Mouse (Mus musculus) brain, adult 2 months (tissue): ENCODE results near the gene Cops7a.

Source experiments
- DNase-seq: peaks from one replicate; pipeline ENCODE4 v3.0.0; 2011; ENCODE audit warnings: low read depth, low spot score

The Cops7a gene

GRCm38 (mm10) chr6:124918890-124919627 lies 46.3 kb downstream of the Cops7a start:
- DNase-seq = no peak

- no peak for DNase-seq
Observed at GRCm38 (mm10) chr6:124918331-124918690, 47.0 kb downstream of the Cops7a start.

GRCm38 (mm10) chr6:124917518-124918330 lies 47.6 kb downstream of the Cops7a start:
- DNase-seq = peak; percentile 99

GRCm38 (mm10) chr6:124916695-124917517 lies 48.4 kb downstream of the Cops7a start:
- peak; percentile 91 for DNase-seq

- peak; percentile 85 for DNase-seq
Observed at GRCm38 (mm10) chr6:124915942-124916694, 49.2 kb downstream of the Cops7a start.

GRCm38 (mm10) chr6:124915160-124915941 lies 50.0 kb downstream of the Cops7a start:
- peak; percentile 59 for DNase-seq

GRCm38 (mm10) chr6:124914511-124914910 lies 50.8 kb downstream of the Cops7a start:
- no peak for DNase-seq

- DNase-seq = no peak
Observed at GRCm38 (mm10) chr6:124913721-124914285, 51.5 kb downstream of the Cops7a start.

- peak; percentile 49 for DNase-seq
Observed at GRCm38 (mm10) chr6:124913214-124913613, 52.1 kb downstream of the Cops7a start.

- DNase-seq = no peak
Observed at GRCm38 (mm10) chr6:124911533-124912218, 53.7 kb downstream of the Cops7a start, which contains the start of gene Lag3. Gene Lag3, minus strand, starts transcription at chr6:124911705.

- DNase-seq = peak; percentile 27
Observed at GRCm38 (mm10) chr6:124910032-124910431, 55.3 kb downstream of the Cops7a start.
